Mouse (Mus musculus) thymus, postnatal 25 days (tissue): Measurements from ENCODE around the gene Tsg101.

Experiments used
- DNase-seq: peaks from one replicate; pipeline ENCODE4 v3.0.0; 2022

The Tsg101 gene

DNA sequence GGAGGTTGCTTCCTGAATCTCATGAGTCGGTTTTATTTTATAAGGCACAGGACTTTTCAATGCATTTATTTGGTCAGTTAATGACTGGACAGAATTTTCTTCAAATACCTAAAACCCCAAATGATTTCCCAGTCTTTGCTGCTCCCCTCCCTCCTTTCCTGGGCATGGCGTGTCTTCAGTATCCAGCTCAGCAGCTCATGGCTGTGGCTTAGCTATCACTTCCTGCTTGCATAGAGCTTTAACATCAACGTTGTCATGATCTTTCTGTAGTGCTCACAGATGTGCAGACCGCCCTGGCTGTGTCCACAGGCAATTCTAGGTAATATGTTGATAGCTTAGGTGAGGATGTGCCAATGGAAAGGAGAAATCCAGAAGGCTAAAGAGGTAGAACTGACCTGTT is 47.8 kb downstream of the Tsg101 start:
- no peak for DNase-seq

DNA sequence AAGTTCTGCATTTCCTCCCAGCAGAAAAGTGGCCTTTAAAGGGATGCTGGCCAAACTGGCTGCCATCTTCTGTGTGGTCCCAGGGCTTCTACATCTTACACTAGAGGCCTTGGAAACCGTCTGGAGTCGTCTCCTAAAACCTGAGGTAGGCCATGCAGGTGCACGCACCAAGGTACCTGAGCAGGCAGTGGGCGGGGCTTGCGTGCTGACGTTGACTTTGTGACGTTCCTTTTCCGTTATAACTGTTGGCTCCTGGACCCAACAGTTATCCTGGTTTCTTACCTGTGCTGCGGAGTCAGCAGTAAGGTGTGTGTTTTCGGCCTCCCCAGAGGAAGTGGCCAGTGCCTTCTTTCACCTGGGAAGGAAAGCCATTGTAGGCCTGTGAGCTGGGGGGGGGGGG is 58.8 kb downstream of the Tsg101 start, which contains the start of gene Ldhc:
TSS of gene Ldhc (plus strand) at position 208 of the 400 bp plus-strand sequence.
- DNase-seq = no peak

DNA sequence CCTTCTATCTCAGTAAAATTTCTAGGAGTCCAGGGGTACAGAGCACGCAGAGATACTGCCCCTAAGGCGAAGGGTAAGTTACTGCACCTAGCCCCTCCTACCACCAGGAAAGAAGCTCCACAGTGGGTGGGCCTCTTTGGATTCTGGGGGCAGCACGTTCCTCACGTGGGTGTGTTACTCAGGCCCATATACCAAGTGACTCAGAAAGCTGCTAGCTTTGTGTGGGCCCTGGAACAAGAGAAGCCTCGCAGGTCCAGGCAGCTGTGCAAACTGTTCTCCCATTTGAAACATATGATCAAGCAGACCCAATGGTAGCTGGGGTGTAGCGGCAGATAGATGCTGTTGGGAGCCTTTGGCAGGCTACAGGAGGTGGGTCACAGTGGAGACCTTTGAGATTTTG is 60.7 kb downstream of the Tsg101 start:
- no peak for DNase-seq

DNA sequence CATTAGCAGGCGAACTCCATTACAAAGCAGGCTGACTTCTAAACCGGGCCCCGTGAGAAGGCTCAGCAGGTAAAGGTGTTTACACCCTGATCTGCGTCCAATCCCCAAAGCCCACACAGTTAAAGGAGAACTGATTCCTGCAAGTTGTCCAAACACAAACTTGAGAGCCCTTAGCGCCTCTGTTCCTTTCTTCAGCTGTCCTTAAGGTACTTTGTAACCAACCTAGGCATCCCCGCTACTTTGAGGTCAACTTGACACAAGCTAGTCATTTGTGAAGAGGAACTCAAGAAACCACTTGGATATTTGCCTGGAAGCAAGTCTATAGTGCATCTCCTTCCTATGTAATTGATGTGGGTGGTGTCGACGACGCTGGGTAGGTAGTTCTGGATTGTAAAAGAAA is 62.3 kb downstream of the Tsg101 start:
- no peak for DNase-seq

DNA sequence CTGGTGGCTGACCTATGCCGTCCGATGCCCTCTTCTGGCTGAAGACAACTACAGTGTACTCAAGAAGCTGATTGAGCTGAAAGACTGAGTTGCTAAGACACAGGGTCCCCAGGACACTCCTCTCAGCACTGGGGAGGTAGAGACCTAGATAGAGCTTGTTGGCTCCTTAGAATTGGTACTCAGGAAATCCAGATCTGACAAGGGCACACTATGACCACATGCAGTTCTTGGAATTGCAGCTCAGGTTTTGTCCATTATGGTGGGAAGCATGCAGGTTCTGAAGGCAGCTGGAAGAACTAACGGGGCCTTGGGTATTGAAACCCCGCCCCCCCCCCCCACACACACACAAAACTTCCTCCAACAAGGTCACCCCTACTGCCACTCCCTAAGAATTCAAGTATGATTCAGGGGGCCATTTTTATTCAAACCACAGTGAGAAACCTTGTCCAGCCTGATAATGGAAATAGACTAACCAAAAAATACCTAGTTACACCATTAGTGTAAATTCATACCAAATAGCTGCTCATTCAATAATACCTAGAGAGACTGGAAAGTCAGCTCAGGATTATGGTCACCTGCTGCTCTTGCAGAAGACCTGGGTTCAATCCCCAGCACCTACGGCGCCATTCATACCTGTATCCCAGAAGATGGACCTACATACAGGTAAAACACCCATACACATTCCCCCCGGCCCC is 63.8 kb downstream of the Tsg101 start:
- DNase-seq = no peak

DNA sequence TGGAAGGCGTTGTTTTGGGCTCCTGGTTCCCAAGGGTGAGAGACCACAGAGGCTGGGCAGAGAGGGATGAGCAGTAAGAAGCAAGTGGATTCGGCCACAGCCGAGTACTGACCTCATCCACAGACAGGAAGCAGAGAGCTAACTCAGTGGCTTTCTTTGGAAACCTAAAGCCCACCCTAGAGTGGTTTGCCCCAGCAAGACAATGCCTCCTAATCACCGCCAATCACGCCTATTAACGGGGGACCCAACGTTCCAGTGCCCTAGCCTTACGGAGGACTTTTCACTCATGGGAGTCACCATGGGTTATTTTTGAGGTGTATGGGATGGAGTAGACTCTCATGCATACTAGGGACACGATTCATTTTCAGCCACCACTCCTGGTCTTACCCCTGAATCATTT is 66.4 kb downstream of the Tsg101 start:
- DNase-seq = no peak

DNA sequence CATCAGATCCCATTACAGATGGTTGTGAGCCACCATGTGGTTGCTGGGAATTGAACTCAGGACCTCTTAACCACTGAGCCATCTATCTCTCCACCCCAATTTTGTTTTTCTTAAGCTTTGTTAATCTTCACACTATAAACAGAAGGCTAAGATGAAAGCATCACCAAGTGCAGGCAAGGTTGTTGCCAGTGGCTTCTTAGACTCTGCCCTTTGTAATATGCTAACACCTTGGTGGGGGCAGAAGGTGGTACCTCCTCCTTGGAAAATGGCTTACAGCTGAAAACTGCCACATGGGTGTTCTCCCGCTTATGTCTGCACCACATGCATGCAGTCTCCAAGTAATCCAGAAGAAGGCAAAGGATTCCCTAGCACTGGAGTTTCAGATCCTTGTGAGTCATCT is 67.1 kb downstream of the Tsg101 start:
- no peak for DNase-seq

DNA sequence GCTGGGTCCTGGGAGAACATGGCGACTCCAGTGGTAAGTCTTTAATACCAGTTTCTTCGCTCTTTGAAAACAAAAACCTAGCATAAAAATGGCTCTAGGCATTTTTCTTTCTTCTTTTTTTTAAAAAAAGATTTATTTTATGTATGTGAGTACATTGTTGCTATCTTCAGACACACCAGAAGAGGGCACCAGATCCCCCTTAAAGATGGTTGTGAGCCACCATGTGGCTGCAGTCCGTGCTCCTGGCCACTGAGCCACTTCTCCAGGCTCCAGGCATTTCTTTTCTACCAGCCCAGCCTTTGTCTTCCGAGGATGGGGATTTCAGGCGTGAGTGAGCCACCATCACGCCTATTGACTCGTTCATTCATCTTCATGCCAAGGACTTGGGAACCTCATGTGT is 68.7 kb downstream of the Tsg101 start:
- DNase-seq = no peak

DNA sequence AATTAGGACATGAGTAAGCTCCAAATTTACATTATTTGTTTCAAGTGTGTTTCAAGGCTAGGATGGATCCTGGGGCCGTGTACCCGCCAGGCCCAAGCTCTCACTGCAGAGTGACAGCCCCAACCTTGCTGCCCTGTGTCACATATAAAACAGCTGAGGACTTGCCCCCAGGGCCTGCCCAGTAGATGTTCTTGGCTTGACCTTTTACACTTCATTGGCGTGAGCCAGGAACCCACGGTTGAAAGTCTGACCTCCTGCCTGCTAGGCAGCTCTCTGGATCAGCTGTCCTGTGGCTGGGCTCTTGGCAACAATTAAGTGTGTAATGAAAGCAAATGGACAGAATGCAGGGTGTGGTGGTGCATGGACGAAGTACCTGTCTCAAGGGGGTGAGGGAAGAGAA is 70.5 kb downstream of the Tsg101 start:
- DNase-seq = no peak

DNA sequence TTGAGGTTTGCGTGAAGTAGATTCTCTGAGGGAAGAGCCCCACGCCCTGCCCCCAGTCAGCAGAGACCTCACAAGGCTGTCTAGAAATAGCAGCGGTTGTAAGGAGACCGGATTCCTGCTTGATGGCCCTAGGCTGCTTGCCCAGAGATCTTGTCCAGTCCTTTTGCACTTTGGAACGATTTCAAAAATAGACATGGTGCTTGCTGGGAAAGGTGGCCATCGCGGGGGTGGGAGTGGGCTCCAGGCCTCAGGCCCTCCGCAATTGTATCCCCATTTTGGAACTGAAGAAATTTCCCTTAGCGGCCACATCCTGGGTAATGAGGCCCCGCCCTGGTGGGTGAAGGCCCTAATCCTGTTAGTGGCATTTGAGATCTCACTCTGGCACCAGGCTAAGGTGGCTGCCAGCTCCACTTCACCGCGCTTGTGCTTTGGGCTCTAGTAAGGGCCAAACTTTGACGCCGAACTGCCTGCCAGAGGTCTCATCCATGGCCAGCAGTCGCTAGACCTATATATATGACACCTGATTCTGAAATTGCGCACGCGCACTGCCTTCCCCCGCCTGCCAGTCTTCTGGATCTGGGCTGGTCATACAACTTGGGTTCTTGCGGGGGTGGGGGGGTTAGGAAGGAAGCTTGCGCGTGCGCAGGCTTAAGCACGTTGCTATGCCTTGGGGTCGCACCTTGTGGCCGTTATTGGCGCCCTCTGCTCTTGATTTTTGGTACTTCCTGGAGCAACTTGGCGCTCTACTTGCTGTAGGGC is 73.1 kb downstream of the Tsg101 start:
- peak; percentile 73 for DNase-seq

DNA sequence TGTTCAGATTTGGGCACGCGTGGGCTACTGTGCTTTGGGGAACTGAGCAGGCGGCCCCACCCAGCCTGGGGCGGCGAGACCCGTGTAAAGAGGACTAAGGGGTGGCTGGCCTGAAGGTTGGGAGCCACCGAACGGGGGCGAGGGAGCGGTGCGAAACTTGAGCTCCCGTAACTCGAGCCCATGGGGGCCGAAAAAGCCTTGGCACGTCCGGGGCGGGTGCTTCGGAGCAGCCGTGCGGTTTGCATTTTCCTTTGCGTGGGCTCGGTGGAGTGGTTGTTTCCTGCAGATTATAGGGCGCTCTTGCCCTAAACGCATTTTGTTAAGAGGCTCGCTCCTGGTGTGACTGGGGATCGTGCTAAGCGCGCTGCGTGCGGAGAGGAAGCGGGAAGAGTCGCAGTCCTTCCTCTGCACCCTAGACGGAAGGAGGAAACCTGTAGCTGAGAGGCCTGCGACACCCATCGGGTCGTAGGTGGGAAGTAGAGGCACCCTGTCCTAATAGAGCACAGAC is 73.7 kb downstream of the Tsg101 start:
- no peak for DNase-seq

DNA sequence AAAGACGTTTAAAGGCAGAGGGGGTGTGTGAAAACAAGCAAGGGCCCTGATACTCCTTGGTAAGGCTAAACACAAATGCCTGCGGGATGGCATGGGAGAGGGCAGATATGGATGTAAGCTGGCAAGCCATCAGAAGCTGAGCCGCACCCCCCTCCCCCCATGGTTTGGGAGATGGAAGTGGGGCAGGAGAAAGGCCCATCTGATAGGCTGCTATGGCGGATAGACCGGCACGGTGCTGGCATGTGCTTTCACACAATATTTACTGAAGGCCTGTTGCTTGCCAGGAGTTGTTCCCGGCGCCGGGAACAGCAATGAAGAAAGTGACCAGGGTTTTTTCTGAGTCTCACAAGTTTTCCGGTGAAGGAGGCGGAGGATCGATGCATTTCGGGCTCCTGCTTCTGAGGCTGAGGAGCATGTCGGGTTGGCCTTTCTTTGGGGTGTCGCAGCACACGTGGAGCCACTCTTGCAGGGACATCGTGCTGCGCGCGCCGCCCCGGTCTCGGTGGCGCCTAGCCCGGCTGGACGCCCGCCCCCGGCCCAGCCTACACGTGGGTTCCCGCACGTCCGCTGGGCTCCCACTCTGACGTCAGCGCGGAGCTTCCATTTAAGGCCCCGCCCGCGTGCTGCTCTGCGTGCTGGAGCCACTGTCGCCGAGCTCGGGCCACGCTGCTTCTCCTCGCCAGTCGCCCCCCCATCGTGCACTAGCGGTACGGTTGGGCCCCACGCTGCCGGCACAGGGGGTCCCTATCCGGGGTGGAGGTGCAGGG is 74.4 kb downstream of the Tsg101 start:
- peak; percentile 93 for DNase-seq

DNA sequence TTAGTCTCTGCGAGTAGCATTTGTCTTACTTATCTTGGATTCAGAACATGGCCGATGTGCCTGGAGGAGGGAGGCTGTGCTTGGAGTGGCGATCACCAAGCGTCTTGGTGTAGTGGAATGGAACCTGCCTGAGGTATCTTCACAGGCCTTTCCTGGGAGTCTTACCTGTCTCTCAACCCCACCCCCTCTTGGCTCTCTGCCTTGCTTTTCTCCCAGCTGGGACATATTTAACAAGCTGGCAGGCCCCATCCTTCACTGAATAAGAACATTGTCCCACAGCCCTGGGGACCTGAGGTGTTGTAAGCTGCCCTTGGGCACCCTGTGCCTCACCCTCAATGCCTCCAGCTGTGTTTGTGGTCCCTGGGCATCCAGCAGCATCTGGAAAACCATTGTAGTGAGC is 76.2 kb downstream of the Tsg101 start:
- no peak for DNase-seq

DNA sequence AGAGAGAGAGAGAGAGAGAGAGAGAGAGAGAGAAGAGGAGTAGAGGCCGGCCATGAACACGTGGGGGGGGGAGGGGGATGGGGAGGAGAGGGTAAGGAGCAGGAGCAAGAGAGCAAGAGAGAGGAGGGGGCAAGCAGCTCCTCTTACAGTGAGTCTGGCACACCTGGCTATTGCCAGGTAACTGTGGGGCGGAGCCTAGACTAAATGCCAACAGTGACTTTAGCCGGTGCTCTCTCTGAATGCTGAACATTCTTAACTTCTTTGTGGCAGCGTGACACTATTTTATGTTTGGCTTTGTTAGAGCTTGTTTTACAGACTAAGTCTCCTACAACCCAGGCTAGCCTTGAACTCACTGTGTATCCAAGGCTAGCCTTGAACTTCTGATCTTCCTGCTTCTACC is 77.5 kb downstream of the Tsg101 start:
- no peak for DNase-seq

DNA sequence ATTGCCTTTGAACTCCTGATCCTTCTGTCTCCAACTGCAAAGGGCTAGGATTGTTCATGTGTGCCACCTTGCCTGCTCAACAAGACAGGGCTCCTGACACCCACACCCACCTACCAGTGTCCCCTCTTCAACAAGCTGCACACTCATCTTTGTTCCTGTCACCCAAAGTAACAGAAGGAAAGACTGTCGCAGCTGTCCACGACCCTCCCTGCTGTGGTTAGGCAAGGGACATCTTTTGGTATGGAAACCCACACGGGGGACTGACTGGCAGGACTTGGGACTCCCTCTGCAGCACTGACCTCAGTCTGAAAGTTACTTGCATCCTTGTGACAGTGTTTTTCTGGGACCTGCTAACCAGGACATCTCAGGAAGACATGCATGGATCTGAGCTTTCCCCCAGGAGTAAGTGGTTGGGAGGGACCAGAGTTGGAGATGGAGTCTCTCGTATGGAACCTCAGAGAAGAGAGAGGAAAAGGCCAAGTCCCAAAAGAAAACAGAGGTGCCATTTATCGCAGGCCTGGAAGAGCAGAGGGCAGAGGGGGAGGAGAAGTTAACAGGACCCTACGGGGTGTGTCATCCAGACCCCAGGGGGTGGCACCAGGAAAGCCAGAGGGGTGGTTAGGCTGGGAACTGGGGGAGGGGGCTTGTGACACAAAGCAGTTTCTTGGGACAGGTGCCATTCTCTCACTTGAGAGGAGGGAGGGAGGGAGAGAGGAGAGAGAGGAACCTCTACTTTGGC is 78.8 kb downstream of the Tsg101 start, which contains the start of gene Ldha:
TSS of gene Ldha (plus strand) at position 689 of the 739 bp plus-strand sequence.
- DNase-seq = no peak

DNA sequence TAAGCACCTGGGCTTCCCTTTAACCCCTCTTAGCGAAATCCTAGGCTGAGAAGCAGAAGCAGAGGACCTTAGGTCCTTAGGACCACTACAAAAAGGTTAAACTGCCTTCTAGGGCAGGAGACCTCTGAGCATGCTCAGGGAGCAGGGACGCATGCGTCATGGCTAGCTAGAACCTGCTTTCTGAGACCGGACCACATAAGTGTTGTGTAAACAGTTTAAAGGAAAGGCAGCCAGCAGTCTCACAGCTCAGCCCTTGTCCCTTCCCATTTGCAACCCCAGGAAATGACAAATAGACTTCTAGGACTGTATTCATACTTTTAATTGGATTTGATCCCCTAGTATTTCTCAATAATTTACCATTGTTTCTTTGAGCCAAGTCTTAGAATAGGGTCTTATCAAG is 79.4 kb downstream of the Tsg101 start:
- DNase-seq = no peak

DNA sequence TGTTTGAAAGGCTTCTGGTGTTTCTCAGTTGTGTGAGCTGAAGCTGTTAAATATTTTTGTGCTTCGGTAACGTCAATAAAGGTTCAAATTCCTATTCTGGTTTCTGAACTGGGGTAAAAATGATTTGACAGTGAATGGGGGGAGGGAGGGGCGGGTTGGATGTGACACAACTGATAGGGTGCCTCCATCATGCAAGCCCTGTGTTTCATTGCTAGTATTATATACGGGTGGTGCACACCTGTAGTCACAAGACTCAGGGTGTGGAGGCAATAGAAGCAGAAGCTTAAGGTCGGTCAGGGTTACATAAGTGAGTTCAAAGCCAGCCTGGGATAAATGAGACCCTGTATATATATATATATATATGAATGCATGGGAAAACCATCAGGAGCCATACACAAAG is 79.9 kb downstream of the Tsg101 start:
- DNase-seq = no peak

DNA sequence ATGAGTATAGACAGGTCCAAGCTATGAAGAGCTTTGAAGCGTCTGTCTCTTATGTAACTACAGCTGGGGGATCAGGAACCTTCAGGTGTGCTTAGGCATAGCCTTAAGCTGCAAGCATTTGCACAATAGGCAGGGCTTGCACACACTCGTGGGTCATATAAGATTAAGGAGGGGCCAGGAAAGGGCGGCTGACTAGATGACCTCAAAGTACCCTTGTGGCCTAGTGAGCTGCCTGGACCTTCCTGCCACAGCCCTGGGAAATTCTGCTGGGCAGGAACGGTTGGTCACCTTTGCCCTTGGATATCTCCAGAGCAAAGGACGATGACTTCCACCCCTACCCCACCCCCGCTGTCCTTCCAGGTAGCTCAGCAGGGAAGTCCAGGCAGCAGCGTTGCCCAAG is 80.3 kb downstream of the Tsg101 start:
- DNase-seq = no peak
